Comparison of ENCODE assay signal across 35 mouse cellular contexts in the genomic region with DNA sequence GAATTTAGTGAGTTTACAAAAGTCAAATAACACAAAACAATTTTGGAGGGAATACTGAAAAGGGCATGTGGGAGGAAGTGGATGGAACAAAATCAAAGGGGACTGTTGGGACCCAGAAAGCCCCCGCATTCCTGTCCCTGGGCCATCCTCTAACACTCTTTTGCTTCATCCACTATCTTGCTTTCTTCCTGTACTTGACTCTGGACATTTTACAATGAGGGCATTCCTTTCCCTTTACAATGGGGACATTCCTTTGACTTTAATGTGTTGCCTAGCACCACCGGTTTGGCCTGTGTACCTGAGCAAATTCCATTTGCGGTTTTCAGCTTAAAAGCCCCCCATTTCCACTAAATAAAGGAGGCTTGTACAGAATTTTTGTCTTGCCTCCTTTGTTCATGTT.
"Had no signal": no experiment of that assay in that cellular context is flagged by ENCODE, and none has a peak within 500 bp of the region (broad histone marks: within the 10 kb centered on the region; RNA-seq: fewer than 3 reads in every experiment).

No protein-coding gene starts in this region.

- H3K27ac ChIP-seq: heart, embryonic 10.5 days; heart, embryonic 13.5 days; heart, embryonic 15.5 days; hindbrain, embryonic 10.5 days; hindbrain, embryonic 12.5 days; hindbrain, embryonic 13.5 days; hindbrain, embryonic 14.5 days; hindbrain, embryonic 15.5 days; hindbrain, postnatal 0 days; intestine, embryonic 15.5 days; kidney, embryonic 15.5 days; kidney, postnatal 0 days; layer of hippocampus, adult 2 months had no signal

- H3K9ac ChIP-seq: heart, embryonic 12.5 days; heart, embryonic 13.5 days; heart, embryonic 15.5 days; hindbrain, embryonic 12.5 days; hindbrain, embryonic 13.5 days; hindbrain, embryonic 14.5 days; hindbrain, embryonic 15.5 days; intestine, embryonic 15.5 days; kidney, embryonic 15.5 days had no signal

- DNase-seq: heart, postnatal 10 days; heart, postnatal 14 days; heart, postnatal 36 days; heart, postnatal 4 days; kidney, adult 11 months; kidney, adult 18-20 months; kidney, adult 2 months; kidney, adult 8-10 months; kidney, adult 9 months; kidney, postnatal 10 days; kidney, postnatal 14 days; kidney, postnatal 25 days; kidney, postnatal 36 days; kidney, postnatal 4 days; layer of hippocampus, adult 9-11 months; layer of hippocampus, postnatal 36 days had no signal

- H3K9me3 ChIP-seq: heart, embryonic 10.5 days; heart, embryonic 12.5 days; heart, embryonic 13.5 days; heart, embryonic 15.5 days; hindbrain, embryonic 10.5 days; hindbrain, embryonic 12.5 days; hindbrain, embryonic 13.5 days; hindbrain, embryonic 15.5 days; intestine, embryonic 15.5 days; kidney, embryonic 15.5 days had no signal

- H3K27me3 ChIP-seq: heart, embryonic 12.5 days; heart, embryonic 13.5 days; heart, embryonic 15.5 days; hindbrain, embryonic 12.5 days; hindbrain, embryonic 13.5 days; hindbrain, embryonic 15.5 days; intestine, embryonic 15.5 days; kidney, embryonic 15.5 days had no signal

- H3K4me1 ChIP-seq: heart, embryonic 10.5 days; heart, embryonic 12.5 days; heart, embryonic 13.5 days; heart, embryonic 15.5 days; hindbrain, embryonic 10.5 days; hindbrain, embryonic 12.5 days; hindbrain, embryonic 13.5 days; hindbrain, embryonic 15.5 days; intestine, embryonic 15.5 days; kidney, embryonic 15.5 days had no signal

- ATAC-seq: hindbrain, embryonic 16.5 days; hindbrain, postnatal 0 days; inflammation-experienced regulatory T-cells, adult 6 months; intestine, embryonic 15.5 days; intestine, embryonic 16.5 days; intestine, postnatal 0 days had no signal

- H3K36me3 ChIP-seq: heart, embryonic 10.5 days; heart, embryonic 12.5 days; heart, embryonic 13.5 days; heart, embryonic 15.5 days; hindbrain, embryonic 10.5 days; hindbrain, embryonic 12.5 days; hindbrain, embryonic 13.5 days; hindbrain, embryonic 15.5 days; intestine, embryonic 15.5 days; kidney, embryonic 15.5 days had no signal

- H3K4me3 ChIP-seq: heart, embryonic 10.5 days; heart, embryonic 12.5 days; heart, embryonic 13.5 days; heart, embryonic 15.5 days; hindbrain, embryonic 10.5 days; hindbrain, embryonic 12.5 days; hindbrain, embryonic 13.5 days; hindbrain, embryonic 15.5 days; intestine, embryonic 15.5 days; kidney, embryonic 15.5 days; layer of hippocampus, adult 2 months had no signal

- H3K4me2 ChIP-seq: heart, embryonic 11.5 days; heart, embryonic 12.5 days; heart, embryonic 13.5 days; heart, embryonic 15.5 days; hindbrain, embryonic 12.5 days; hindbrain, embryonic 13.5 days; hindbrain, embryonic 14.5 days; hindbrain, embryonic 15.5 days; intestine, embryonic 15.5 days; kidney, embryonic 15.5 days had no signal
